Mouse (Mus musculus): ENCODE measurements around the gene Piezo1. TPM values are rescaled to one million over a fixed set of nuclear protein-coding genes. Genes with fewer than 3 reads are reported as not detected.
A peak's percentile ranks its signal among the peaks of the same experiment; 100 is the strongest.

The Piezo1 gene
- total RNA-seq, 2 experiments from 2014 or later, result 14.7 to 17.1 TPM

DNA sequence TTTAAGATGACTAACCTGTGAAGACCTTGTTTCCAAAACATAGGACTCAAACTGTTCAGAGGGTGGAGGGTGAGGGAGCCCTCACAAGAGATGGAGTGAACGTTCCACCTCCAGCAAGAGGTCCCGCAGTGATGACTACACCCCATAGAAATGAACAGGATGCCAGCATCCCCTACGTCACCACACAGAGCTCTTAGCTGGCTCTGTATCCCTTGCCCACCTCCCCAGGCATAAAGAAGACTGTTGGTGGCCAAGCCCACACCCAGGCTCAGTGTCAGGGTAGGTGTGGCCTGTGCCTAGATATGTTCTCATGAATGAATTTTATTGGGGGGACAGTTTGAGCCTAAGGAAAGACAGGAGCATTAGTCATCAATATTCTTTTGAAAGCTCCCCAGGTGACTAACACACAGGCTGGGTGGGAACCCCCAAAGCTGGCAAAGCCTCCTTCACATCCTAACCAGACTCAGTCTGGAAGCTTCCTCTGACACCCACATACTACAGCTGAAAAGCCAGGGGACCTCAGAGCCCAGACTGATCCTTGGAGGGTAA lies 2.2 kb downstream of the Piezo1 start:
- 0 out of 2 replicates have a peak, but pooled peaks have one; percentile 21 for ATAC-seq (replicated peaks; ENCODE audit: low FRiP score, poor library complexity, severe bottlenecking)

DNA sequence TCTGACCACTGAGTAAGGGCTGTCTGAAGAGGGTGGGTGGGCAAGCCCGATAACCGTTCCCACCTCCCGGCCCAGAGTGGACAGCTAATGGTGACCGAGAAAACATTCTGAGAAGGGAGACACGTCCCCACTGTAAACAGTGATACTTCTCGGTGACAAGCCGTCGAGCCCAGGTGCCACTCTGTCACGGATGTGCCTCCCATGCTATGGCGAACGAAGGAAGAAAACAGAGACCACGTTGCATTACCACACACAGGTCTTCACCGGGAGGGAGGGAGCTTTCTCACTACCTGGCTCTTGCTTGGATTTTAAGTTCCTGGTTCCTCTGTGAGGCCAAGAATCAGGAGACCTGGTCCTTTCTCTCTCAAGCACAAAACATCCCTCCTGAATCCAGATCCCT lies 2.8 kb downstream of the Piezo1 start:
- no peak for ATAC-seq (replicated peaks; ENCODE audit: low FRiP score, poor library complexity, severe bottlenecking)

DNA sequence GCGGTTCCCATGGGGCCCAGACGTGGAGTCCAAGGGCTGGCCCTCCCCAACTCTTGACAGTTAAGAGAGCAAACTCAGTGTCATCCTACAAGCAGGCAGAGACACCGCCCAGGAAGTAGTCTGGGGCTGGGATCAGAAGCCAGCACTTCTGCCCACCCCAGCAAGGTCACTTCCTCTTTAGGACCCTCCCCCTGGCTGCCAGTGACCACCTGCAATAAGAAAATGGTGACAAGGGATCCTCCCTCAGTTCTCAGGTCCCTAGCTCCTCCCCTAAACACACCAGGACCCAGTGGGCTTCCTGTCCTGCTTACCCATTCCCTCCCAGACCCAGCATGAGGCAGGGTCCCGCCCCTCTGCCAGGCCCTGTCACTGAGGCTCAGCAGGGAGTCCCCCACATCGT lies 3.3 kb downstream of the Piezo1 start:
- ATAC-seq (replicated peaks; ENCODE audit: low FRiP score, poor library complexity, severe bottlenecking), result peak; percentile 43

DNA sequence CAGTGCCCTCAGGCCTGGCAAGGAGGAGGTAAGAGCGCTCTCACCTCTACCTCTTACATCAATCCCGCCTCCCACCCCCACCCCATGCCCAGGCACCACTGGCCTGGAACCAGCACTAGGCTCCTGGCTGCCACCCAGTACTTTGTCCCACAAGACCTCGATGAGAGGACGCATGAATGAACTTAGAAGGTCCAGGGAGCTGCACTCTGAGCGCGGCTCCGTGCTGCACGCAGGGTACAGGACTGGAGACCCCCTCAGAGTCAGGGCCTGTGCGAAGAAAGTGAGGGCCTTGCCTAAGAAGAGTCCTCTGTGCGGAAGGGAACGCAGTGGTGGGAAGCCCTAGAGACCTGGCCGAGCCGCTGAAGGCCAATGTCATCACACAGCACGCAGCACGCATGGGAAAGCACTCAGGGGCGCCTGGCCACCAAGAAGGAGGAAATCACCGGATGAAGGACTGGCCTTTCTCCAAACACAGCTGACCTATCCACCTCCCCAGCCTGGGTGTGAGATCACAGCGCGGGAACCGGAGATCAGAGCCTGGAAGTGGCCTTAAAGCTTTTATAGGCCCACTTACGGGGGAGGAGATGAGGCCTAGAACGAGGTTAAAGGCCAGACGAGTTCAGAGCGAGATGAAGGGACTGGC lies 4.2 kb downstream of the Piezo1 start:
- no peak for ATAC-seq (replicated peaks; ENCODE audit: low FRiP score, poor library complexity, severe bottlenecking)

DNA sequence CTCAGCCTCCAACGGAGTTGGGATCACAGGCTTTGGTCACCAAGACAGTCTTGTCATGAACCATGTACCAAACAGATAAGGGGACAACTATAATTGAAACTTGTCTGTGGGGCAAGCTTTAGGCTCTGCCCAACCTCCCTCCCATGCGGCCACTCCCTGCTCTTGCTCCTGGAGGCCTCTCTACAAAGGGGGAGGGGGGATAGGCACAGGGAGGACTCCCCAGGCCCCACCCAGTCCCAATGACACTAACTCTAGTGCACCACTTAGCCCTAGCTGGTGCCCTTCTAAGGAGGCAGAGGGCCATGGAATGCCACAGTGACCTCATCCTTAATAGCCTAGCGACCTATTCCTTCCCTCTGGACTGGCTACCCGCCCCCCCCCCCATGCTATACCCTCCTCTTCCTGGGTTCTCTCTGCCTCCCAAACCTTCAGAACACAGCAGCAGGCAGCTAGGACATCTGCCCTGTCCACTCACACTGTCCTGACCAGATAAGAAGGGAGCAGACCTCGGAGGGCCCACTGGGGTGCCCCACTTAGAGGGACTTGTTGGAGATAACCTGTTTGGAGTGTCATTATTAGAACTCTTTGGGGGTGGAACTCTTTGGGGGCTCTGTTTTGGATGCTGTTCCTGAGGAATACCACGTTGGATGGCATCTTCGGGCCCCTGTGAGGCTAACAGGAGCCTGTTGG lies 4.9 kb downstream of the Piezo1 start:
- peak; percentile 53 for ATAC-seq (replicated peaks; ENCODE audit: low FRiP score, poor library complexity, severe bottlenecking)

DNA sequence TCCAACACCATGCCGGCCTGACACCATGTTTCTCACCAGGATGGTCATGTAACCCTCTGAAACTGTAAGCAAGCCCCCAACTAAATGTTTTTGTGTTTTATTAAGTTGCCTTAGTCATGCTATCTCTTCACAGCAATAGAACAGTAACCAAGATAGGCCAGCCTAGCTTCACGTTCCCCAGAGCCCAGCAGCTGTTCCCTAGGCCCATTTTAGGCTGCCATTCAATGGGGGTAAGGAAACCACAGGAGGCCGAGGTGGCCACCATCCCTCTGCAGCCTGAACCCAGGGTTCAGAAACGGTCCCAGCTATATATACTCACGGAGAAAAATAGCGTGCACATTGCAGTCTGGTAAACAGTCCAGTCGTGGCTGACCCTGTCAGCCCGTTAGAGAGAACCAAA lies 7.0 kb downstream of the Piezo1 start:
- no peak for ATAC-seq (replicated peaks; ENCODE audit: low FRiP score, poor library complexity, severe bottlenecking)

DNA sequence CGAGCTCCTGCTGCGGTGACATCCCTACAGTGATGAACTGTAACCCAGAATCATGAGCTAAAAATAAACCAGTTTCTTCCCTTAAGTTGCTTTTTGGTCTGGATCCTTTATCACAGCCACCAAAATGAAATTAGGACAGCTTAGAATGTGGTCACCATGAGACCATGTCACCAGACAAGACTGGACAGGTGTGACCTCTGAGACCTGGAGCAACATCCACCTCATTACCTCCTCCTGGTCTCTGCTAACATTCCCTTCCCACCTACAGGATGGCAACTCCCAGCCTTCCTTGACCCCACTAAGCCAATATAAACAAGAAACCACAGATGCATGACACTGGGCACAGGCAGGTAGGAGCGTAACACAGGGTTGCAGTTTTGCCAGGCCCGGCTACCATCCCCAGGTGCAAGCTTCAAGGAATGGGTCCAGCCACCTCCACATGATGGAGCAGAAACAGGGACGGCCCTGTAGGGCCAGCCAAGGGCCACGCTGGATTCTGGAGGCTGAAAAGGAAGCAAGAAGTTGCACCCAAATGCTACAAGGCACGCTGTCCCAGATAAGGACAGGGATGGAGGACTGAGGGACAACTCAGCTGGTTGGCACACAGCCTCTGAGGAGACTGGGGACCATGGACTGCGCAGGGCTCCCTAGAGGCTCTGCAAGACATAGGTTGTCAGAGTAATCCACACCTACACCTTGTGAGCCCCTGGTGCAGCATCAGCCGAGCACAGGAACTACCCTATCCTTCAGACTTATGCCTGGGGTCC lies 12.6 kb downstream of the Piezo1 start:
- peak; percentile 49 for ATAC-seq (replicated peaks; ENCODE audit: low FRiP score, poor library complexity, severe bottlenecking)

DNA sequence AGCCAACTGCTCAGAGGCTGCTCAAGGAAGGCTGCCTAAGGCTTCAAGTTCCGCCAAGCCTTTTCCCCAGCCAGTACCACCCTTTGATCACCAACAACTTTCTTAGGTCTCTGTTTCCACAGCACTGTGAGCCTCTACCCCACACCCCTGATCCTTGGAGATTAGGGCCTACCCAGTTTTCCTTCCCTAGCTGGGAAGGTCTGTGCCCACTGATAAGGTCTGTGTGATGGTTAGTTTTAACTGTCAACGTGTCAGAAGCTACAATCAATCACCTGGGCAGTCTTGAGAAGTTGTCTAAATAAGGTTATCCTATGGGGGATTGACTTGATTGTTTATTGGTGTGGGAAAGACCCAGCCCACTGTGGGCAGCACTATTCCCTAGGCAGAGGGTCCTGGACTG lies 13.3 kb downstream of the Piezo1 start:
- ATAC-seq (replicated peaks; ENCODE audit: low FRiP score, poor library complexity, severe bottlenecking), result peak; percentile 82

DNA sequence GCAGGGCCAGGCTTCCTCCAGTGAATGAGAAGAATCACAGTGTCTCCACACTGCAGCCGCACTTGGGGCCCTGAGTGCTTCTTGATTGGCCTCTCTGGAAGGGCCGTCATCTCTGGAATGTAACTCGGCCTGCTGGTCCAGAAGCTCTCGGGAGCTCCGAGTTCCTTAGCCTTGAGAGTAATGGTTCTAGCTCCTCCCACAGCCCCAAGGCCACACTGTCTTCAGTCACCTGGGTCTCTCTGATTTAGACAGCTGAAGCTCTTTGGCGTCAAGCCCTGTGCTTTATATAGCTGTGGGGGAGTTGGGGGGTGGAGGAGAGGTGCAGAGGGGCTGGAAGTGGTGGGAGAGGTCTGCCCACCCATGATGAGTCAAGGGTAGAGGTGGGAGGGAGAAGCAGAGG lies 14.1 kb downstream of the Piezo1 start:
- peak; percentile 40 for ATAC-seq (replicated peaks; ENCODE audit: low FRiP score, poor library complexity, severe bottlenecking)

DNA sequence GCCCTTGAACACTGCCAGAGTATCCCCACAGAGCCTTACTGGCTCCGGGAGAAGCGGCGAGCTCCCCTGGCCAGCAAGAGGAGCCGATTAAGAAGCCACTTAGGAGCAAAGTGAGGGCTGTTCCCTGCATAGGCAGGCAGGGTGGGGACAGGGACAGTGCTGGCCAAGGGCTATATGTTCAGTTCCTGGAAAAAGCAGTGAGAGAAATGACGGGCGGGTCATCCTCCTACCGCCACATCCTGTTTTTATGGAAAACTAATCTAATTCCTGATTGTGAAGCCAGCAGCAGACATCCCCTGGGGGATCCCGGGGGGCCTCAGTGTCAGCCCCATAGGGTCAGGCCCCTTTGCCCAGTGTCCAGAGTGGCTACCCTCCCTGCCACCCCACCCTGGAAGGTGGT lies 19.8 kb downstream of the Piezo1 start:
- ATAC-seq (replicated peaks; ENCODE audit: low FRiP score, poor library complexity, severe bottlenecking), result no peak

DNA sequence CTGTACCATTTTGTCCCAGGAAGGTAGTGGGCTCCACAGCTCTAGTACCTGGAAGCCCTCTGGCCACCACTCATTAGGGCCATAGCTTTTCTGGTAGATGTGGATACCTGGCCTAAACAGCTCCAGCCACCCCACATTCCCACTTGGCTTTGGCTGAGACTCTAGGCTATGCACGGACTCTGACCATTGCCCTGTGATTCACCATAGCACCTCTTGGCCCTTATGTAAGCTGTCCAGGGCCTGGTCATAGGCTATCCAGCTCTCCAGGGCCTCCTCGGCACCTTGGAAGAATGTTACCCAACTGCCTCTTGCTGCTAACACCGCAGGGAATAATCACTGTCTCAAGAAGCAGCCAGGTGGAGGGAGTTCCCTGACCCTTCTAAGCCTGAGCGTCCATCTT lies 22.0 kb downstream of the Piezo1 start:
- ATAC-seq (replicated peaks; ENCODE audit: low FRiP score, poor library complexity, severe bottlenecking), result no peak

DNA sequence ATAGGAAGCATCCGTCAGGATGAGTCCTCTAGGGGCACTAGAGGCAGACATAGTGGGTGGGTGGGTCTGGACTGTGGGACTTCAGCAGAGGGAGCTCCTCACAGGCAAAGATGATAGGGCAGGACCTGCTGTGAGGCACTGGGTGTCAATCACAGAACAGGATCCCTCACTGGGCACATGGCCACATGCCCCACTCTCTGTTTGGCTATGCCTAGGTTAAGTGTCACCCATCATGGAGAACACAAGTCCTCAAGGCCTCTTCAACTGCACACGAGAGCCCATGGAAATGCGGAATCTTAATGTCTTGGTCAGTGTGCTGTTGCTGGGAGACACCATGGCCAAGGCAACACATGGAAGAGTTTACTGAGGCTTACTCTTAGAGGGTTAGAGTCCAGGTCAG lies 23.2 kb downstream of the Piezo1 start:
- no peak for ATAC-seq (replicated peaks; ENCODE audit: low FRiP score, poor library complexity, severe bottlenecking)

DNA sequence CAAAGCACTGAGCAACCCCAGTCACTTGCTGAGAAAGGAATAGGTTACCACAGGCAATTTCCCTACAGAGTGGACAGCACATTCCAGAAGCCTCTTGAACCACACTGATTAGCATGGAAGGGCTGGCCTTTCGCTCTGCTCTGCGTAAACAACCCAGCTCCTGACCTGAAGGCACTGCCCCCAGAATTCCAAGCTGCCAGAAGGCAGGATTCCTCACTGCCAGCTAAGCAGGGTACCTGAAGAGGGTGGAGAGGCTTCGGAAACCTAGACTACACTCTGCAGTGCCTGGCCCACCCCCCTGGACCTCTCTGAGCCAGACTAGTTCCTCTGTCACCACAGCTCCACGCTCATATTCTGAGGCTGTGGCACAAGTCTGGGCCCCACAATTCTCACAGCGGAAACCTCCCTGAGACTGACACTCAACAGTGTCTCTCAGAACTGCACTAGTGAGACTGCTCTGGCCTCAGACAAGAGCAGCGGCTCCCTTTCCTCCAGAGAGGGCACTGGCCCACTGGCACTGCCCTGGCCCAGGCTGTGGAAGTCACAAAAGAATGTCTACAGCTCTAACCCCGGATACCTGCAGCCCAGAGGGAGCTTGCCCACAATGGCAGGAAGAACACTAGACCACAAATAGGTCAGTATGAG lies 24.5 kb downstream of the Piezo1 start:
- no peak for ATAC-seq (replicated peaks; ENCODE audit: low FRiP score, poor library complexity, severe bottlenecking)

DNA sequence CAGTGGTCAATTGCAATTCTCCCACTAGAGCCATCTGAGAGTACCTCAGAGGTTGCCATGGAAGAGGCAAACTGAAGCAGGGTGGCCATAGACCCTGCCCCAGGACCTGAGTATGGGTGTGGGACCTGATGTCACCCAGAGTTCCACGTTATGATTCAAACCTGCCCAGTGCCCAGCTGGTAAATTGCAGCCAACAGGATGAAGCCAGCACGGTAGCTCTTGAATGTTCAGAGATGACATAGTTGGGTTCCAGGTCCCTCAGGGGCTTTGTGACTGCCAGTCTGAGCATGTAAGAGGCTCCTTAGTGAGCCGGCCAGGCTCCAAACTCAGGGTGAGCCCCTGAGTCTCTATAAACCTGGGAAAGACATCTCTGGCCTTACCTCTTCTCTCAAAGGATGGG lies 25.0 kb downstream of the Piezo1 start:
- ATAC-seq (replicated peaks; ENCODE audit: low FRiP score, poor library complexity, severe bottlenecking), result no peak

DNA sequence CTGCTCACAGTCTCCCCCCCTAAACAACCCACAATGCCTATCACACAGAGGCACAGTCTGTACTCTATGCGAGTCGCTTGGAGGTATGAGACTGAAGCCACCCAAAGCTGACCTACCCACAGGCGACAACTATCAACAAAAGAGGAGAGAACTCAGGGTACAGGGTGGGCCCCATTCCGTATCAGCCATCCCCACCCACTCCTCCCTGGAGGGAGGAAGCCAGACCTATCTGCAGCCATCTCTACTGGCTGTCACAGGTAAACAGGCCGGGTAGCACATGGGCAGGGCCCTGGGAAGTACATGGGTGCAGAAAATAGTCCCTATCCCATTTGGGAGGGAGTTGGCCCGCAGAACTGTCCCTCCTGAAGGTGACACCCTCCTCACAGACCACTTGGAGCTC lies 26.1 kb downstream of the Piezo1 start:
- peak; percentile 20; the same call in 1 of the 2 replicates for ATAC-seq (replicated peaks; ENCODE audit: low FRiP score, poor library complexity, severe bottlenecking)

DNA sequence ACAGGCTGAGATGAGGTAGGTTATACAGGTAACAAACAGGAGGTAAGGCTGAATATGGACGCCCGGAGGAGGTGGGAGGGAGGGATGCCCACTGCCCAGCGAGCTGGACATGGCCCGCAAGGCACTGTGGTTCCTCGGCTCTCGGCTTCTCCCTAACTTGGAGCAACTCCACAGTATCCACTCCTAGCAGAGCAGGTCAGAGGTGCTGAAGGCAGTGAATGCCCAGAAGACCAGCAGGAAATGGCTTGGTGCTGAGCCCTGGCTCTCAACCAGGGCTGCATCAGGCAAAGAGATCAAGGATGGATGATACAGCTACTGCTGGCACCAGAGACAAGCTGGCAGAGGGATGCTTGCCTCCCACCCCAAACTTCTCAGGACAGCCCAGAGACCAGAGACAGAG lies 26.6 kb downstream of the Piezo1 start:
- 0 out of 2 replicates have a peak, but pooled peaks have one; percentile 11 for ATAC-seq (replicated peaks; ENCODE audit: low FRiP score, poor library complexity, severe bottlenecking)

DNA sequence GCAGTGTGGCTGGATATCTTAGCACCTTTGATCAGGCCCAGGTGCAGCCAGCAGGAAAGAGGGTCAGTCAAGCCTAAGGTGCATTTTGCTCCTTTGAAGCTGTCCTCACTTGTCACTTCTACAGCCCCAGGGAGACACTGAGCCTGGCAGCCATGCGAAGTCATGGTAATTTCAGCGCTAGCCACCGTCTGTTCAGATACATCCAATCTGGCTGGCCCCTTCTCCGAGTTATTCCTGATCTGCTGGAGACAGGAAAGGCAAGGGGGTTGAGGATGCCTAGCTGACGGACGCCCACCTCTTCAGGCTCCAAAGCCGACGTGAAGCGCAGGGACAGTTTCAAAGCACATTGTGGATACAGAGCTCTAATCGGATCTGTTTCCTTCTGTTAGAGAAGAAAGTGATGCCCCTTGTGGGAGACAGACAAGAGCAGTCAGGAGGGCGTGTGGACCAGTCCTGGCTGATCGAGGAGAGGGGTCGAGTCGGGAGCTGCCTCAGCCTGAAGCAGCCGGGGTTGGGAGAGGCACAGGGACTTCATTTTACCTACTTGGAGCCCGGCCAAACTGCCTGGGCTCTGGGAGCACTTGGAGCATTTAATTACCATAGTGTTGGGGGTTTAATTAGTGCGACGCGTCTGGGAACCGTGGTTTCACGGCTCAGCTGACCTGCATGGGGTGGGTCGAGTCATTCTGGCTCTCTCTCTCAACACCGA lies 27.3 kb downstream of the Piezo1 start:
- no peak for ATAC-seq (replicated peaks; ENCODE audit: low FRiP score, poor library complexity, severe bottlenecking)

DNA sequence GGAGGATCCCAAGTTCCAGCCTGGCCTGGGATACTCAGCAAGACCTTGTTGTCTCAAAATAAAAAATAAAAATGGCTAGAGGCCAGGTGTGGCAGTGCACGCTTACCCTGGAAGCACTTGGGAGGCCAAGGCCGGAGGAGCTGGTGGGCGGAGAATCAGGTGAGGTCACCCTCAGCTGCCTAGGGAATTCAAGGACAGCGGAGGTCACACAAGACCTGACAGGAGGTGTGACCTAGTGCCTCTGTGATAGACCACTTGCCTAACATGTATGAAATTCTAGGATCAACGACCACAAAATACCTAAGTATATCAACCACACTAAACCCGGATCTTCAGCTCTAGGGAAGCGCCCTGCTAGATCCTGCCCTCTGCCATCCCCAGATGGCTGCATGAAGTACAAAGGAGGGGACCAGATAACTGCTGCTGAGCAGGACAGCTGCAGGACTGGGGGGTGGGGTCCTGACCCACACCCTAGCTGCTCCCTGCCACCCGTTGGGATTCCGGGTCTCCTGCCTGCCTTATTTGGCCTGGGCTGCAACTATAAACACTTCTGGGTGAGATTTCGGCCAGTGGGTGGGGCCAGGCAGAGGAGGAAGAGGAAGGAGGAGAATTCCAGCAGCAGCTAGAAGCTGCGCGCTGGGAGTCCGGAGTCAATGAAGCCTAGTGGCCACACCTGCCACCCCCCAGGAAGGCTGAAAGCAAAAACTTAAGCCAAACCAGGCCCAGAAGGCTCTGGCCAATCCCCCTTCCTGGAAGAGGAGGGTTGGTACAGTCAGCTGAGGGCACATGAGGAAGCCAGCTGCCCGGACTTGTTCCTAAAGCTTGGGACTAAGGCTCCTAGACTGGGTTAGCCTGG lies 28.1 kb downstream of the Piezo1 start:
- no peak for ATAC-seq (replicated peaks; ENCODE audit: low FRiP score, poor library complexity, severe bottlenecking)

DNA sequence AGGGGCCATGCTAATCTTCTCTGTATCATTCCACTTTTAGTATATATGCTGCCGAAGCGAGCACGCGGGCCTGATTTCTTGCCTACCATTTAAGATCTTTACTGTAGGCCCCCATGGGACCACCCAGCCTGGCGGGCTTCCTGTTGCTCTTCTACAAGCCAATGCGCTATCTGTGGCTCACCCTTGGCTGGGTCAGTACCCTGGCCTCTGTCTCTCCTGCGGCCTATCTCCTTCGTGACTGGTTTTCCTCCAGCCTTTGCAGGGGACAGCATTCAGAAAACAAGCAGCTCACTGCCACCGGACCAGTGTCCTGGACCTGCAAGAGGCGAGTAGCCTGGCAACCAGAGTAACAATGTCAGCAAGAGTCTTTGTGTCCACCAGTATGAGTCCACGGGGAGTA lies 30.5 kb downstream of the Piezo1 start:
- ATAC-seq (replicated peaks; ENCODE audit: low FRiP score, poor library complexity, severe bottlenecking), result no peak
